Mouse (Mus musculus): Measurements from ENCODE around the gene Rbpj. TPM values are rescaled to one million over a fixed set of nuclear protein-coding genes. Genes with fewer than 3 reads are reported as not detected.

The Rbpj gene
- total RNA-seq, 2 experiments from 2014 or later = 21.4 to 27.7 TPM

DNA sequence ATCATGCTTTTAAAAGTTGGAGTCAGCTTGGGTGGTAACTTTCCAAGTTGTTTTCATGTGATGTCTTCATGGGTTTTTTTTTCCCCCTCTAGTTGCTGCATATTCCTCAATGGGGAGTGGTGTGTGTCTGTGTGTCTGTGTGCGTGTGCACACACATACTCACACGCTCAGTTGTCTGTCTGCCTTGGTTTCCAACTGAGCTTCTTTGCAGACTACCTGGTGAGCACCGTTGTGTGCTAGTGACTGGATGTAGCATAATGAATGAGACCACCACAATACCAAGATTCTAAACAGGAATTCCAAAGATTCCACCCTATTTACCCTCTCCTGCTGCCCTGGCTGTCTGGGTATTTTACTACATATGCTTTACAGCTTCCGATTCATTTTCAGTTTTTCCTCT, 86.0 kb downstream of the Rbpj start:
- DNase-seq = no peak

GRCm38 (mm10) chr5:53553281-53553680, 87.3 kb downstream of the Rbpj start:
- DNase-seq = no peak

- no peak for DNase-seq
Observed at GRCm38 (mm10) chr5:53554180-53554579, 88.2 kb downstream of the Rbpj start.

DNA sequence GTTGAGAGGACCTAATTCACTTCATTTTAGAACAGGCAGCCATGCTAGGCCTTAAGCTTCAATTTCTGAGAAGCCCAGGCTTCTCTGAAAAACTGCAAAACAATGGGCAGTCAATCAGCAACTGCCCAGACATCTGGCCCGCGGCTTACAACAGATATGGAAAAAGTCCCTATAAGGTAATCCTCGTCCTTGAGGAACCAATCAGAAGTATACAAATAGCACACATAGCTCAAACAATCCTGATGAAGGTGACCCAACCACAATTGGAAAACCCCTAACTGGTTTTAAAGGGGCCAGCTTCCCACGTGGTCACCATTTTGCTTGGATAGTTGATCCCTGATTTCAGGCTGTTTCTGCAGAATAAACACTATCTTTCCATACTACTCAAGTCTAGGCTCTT, 89.0 kb downstream of the Rbpj start:
- DNase-seq = no peak

DNA sequence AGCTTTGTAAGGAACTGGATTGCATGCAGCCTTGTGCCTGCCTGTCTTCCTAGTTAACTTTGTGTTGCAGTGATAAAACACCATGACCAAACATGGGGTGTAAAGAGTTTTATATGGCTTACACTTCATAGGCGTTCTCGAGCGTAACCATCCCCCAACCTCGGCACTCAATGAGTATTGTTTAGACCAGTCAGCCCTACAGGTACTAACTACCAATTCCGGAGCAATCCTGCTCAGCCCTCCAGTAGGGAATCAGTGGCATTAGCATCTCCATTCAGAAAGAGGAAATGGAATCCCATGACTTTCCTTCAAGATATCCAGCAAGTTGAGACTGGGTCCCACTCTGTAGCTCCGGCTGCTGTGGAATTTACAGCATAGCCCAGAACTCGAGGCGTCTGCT, 89.5 kb downstream of the Rbpj start:
- no peak for DNase-seq

DNA sequence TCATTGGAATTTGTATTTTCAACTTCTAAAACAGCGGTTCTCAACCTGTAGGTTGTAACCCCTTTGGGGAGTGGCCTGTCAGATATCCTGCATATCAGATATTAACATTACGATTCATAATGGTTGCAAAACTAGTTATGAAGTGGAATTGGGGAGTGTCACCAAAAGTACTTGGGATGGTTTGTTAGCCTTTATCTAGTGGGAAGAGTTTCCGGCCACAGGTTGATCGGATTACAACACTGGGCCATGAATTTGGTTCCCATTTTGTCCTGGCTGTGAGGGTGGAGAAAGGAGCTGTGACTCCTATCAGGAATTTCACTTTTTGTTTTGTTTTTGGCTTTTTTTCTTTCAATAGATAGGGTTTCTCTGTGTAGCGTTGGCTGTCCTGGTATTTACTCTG, 90.0 kb downstream of the Rbpj start:
- DNase-seq = no peak

DNA sequence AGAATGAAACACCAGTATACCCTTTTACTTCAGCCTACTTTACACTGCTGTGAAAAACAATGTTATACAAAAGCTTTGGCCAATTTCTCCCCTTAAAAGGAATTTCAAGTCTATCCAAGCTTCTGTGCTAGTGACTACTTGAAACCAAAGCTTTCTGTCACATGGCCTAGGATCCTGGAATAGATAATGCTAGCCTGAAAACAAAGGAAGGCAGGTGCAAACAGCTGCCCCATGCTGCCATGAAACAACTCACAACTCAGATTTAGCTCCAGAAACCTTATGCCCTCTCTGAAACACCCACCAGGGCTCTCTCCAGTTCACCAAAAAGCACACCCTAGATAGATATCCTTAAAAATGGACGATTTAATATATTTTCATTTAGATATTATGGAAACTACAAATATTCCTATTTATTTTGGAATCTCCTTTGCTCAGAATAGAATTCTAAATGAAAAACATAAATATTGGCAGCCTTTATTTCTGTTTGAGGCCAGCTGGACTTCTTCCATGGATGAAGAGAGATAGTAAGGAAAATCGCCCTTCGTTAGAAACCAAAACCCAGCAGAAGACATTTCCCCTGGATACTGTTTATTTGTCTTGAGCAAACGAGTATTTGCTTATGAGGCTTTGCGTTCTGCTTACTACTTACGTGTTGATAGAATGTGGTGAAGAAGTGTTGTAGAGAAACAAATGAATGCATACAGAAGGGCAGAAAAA, 91.8 kb downstream of the Rbpj start:
- DNase-seq = no peak

DNA sequence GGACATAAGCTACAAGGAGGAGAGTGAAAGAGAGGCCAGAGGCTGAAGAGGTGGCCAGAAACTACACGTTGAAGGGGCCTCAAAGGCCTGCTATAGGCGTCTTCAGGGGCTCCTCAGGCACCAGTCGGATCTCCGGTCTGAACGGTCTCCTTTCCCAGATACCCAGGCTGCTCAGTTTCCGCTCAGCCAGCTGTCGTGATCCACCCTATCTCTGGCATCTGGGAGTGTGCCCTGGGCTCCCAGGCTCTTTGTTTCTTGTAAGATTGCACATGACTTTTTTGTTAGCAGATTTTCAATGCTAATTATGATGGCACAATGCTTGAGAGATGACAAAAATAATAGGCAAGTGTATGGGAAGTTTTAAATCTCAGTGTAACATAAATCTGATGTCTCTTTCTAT, 95.2 kb downstream of the Rbpj start:
- DNase-seq = no peak

GRCm38 (mm10) chr5:53564309-53564708, 98.4 kb downstream of the Rbpj start:
- DNase-seq = no peak

DNA sequence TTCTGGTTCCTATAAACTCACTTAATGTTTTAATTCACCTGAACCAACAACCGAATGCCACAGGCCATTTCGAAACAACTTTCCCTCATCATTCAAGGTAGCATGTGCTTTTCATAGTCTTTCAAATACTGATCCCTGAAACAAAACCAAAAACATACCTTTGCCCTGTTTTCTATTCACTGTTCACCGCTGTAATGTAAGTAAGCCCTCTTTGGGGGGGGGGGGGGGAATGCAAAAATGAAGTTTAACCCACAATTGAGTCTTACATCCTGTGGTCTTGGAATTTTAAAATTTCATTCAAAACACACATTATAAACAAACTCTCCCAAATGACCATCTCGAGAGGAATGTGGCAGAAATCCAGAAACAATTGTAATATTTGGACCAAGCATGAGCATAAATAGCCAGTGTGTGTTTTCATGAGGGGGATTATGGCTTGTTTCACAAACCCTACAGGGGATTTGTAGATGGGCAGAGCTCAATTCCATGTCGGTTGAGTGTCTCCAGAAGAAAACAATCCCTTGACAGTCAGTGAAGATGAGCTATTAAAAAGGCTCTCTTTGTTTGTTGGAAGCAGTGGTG, 99.4 kb downstream of the Rbpj start:
- DNase-seq = no peak

- no peak for DNase-seq
Observed at GRCm38 (mm10) chr5:53566485-53567083, 100.6 kb downstream of the Rbpj start.

- DNase-seq = no peak
Observed at GRCm38 (mm10) chr5:53572496-53572895, 106.5 kb downstream of the Rbpj start.

GRCm38 (mm10) chr5:53574883-53575442, 109.0 kb downstream of the Rbpj start:
- no peak for DNase-seq

DNA sequence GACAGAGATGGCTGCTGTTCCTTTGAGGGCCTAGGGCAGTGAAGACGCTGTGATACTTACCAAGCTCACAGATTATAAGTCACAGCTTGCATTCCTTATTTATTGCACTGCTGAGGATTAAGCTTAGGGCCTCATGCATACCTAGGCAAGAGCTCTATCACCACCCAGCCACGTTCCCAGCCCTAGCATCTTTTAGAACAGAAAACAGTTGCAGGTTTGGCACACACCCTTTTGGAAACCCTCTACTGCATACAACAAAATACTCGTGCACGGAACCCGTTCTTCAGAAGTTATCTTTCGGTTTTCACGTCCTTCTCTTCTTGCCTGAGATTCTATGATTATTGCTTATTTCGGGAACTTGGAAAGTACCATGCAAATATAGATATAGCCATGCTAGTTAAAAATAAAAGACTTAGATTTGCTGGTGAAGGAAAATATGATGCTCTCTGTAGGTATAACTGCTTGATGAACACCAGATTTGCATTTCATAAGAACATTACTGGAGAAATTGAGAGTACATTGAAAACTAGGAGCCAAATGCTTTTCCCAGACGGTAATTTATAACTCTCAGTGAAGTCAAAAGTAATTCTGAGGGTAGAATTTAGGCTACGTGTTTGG, 111.4 kb downstream of the Rbpj start:
- no peak for DNase-seq

DNA sequence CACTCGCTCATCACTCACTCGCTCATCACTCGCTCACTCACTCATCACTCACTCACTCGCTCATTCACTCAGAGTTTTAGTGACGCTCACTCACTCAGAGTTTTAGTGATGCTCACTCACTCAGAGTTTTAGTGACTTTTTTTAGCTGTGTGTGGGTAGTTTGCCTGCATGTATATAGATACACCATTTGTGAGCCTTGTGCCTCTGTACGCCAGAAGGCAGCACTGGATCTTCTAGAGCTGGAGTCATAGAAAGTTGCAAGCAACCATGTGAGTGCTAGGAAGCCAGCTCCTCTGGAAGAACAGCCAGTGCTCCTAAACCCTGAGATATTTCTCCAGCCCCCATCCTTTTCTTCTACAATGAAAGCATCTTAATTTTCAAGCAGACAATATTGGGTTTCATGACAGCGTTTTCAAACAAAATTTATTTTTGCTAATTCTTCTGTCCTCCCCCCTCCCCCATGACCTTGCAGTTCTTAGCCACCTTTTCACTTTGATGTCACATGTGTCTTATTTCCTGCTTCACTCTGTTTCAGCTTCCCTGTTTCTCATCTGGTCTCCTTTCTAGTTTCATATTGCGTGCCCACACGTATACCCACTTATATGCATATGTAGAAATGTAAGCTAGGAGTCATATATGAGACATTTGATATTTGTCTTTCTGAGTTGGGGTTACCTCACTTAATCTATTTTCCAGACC, 118.3 kb downstream of the Rbpj start:
- DNase-seq = no peak

- DNase-seq = no peak
Observed at GRCm38 (mm10) chr5:53588421-53589171, 122.6 kb downstream of the Rbpj start.

- peak; percentile 95 to 96 for DNase-seq
Observed at GRCm38 (mm10) chr5:53589172-53589960, 123.4 kb downstream of the Rbpj start.

DNA sequence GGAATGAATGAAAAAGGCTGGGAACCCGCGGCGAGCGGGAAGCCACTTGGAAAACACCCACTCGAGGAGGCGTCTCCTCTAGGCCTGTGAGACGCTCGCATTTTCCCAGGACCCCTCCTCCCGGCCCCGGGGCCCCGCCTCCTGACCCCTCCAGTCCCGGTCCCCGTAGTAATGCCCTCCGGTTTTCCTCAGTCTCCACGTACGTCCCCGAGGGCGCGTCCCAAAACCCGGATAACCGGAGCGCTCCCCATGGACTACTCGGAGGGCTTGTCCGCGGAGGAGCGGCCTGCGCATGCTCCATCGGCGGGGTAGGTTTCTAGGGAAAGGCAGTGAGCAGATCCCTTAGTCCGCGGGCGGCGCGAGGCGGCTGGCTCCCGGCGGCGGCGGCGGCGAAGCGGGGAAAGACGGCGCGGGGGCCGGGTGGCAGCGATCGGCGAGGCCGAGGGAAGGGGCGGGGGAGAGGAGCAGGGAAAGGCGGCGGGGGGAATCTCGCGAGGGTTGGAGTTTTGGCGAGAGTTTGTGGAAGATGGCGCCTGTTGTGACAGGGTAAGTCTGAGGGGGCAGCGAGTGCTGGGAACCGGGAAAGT, 124.3 kb downstream of the Rbpj start:
- peak; percentile 100 for DNase-seq

DNA sequence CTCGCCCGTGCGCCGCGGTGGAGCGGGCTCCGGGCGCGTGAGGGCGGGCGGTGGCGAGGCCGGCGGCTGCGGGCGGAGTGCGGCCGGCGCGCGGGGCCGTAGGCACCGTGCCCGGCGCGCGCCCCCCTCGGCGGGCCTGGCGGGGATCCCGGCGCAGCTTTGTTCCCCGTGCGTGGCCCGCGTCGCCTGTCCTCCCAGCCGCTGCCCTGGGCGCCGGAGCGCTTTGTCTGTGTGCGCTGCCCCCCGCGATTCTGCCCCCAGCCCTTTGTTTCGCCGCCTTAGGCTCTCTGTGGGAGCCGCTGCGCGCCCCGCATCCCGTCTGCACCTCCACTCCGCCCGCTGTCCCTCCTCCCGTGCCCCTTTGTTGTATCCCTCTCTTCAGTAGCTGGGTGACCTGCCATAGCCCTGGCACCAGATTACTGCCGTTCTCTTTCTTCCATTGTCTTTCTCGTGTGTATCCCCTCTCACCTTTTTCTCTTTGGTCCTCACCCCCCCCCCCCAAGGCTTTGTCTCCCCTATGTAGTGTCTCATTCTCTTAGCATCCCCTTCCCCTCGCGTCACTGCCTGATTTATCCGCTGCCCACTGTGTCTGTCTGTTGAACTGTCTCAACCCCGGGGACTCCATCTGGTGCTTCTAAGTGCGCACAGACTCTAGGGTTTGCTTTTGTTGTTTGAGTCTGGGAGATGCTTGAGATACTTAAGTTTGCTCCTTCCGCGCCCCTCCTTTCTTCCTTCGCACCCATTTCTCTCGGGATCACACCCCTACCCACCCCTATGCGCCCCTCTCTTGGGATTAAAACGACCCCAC, 125.1 kb downstream of the Rbpj start:
- DNase-seq = no peak

GRCm38 (mm10) chr5:53591683-53592050, 125.7 kb downstream of the Rbpj start:
- no peak for DNase-seq

All from layer of hippocampus, postnatal 36 days (tissue).